Mouse (Mus musculus) olfactory bulb, adult 2 months (tissue): Measurements from ENCODE around the gene S100a5. TPM values are rescaled to one million over a fixed set of nuclear protein-coding genes. Genes with fewer than 3 reads are reported as not detected.

ENCODE experiments used
- H3K27ac ChIP-seq: fragments of 200-500 bp; 2 replicates; pipeline ENCODE4 v1.5.1; 2012; ENCODE audit warnings: low read depth, low read length; ENCODE audit not compliant: insufficient read depth
- H3K4me1 ChIP-seq: fragments of 200-500 bp; 2 replicates; pipeline ENCODE4 v1.6.1; 2012; ENCODE audit warnings: low read length; ENCODE audit not compliant: control insufficient read depth, insufficient read depth
- H3K4me3 ChIP-seq: fragments of 200-500 bp; 2 replicates; pipeline ENCODE4 v1.5.1; 2012; ENCODE audit warnings: mild to moderate bottlenecking, low read depth, low read length, moderate library complexity; ENCODE audit not compliant: insufficient read depth
- CTCF ChIP-seq: fragments of 200-500 bp; IDR thresholded peaks from 2 replicates; pipeline ENCODE4 v1.5.1; 2012; ENCODE audit warnings: low read depth, mild to moderate bottlenecking, low read length, moderate library complexity; ENCODE audit not compliant: insufficient read depth
- POLR2A ChIP-seq: fragments of 200-500 bp; IDR thresholded peaks from 2 replicates; pipeline ENCODE4 v1.6.1; 2012; ENCODE audit warnings: mild to moderate bottlenecking, low read depth, low read length, moderate library complexity; ENCODE audit not compliant: insufficient read depth
- WGBS: fragments of 180-500 bp; shearing (Covaris S2); methylation state at CpG from one replicate; pipeline ENCODE4 v1.1.7; 2018; 5-methylcytosine and 5-hydroxymethylcytosine counted together
- polyA plus RNA-seq: library from polyadenylated mRNA; stranded (reverse); fragments of >200 nt; gene quantifications from 2 replicates; pipeline ENCODE4 v1.2.4, GENCODE M21; 2012; ENCODE audit warnings: low replicate concordance; ENCODE audit not compliant: missing spikeins, insufficient read depth, insufficient read length

Gene S100a5
- polyA plus RNA-seq, 1 experiment, result not detected

- Histone ChIP-seq H3K27ac (no peak overlapping the region), H3K4me1 (peaks cover 13% of the 10 kb centered on the region), H3K4me3 (no peak overlapping the region)
- no peak for TF ChIP-seq CTCF
- TF ChIP-seq POLR2A, result no peak
- 83% methylated on average over 11 of the region's 11 CpGs for whole genome bisulfite sequencing
Observed at GRCm38 (mm10) chr3:90614611-90615251, 6.4 kb downstream of the S100a5 start.

GRCm38 (mm10) chr3:90615415-90615814 is 7.1 kb downstream of the S100a5 start:
- Histone ChIP-seq H3K4me3 (no peak overlapping the region), H3K4me1 (peaks cover 13% of the 10 kb centered on the region), H3K27ac (no peak overlapping the region)
- no peak for TF ChIP-seq POLR2A
- 0 out of 2 replicates have a peak, but pooled peaks have one; percentile 20 for TF ChIP-seq CTCF
- WGBS, result 7% methylated on average over 7 of the region's 7 CpGs

- TF ChIP-seq CTCF (no peak), POLR2A (no peak)
- peaks cover 13% of the 10 kb centered on the region for H3K4me1 ChIP-seq
- H3K4me3 ChIP-seq, result no peak overlapping the region
- WGBS, result 69% methylated on average over 1 of the region's 1 CpGs
- no peak overlapping the region for H3K27ac ChIP-seq
Observed at GRCm38 (mm10) chr3:90615911-90616310, 7.6 kb downstream of the S100a5 start.

- no peak overlapping the region for H3K4me3 ChIP-seq
- H3K4me1 ChIP-seq, result peaks cover 13% of the 10 kb centered on the region
- WGBS, result 27% methylated on average over 1 of the region's 1 CpGs
- no peak for TF ChIP-seq POLR2A
- TF ChIP-seq CTCF, result no peak
- no peak overlapping the region for H3K27ac ChIP-seq
Observed at GRCm38 (mm10) chr3:90617586-90617985, 9.3 kb downstream of the S100a5 start.

GRCm38 (mm10) chr3:90621552-90621951 is 13.2 kb downstream of the S100a5 start:
- Histone ChIP-seq H3K27ac (no peak overlapping the region), H3K4me3 (no peak overlapping the region)

GRCm38 (mm10) chr3:90623435-90624071 is 15.2 kb downstream of the S100a5 start:
- 18% methylated on average over 2 of the region's 2 CpGs for WGBS
- TF ChIP-seq POLR2A (no peak), CTCF (no peak)
- Histone ChIP-seq H3K27ac (no peak overlapping the region), H3K4me1 (peaks cover 10% of the 10 kb centered on the region), H3K4me3 (no peak overlapping the region)

More at GRCm38 (mm10) chr3:90621552-90621951, 13.2 kb downstream of the S100a5 start:
- H3K4me1 ChIP-seq, result peaks cover 10% of the 10 kb centered on the region
- TF ChIP-seq POLR2A, result no peak
- no peak for TF ChIP-seq CTCF
- WGBS, result 65% methylated on average over 7 of the region's 7 CpGs

GRCm38 (mm10) chr3:90625496-90625895 is 17.2 kb downstream of the S100a5 start:
- Histone ChIP-seq H3K4me1 (peaks cover 10% of the 10 kb centered on the region), H3K4me3 (no peak overlapping the region), H3K27ac (no peak overlapping the region)
- TF ChIP-seq CTCF (no peak), POLR2A (no peak)
- 71% methylated on average over 5 of the region's 5 CpGs for WGBS

GRCm38 (mm10) chr3:90626266-90627021 is 18.1 kb downstream of the S100a5 start:
- TF ChIP-seq POLR2A (no peak), CTCF (no peak)
- Histone ChIP-seq H3K27ac (no peak overlapping the region), H3K4me1 (peaks cover 10% of the 10 kb centered on the region), H3K4me3 (no peak overlapping the region)
- WGBS, result 85% methylated on average over 9 of the region's 9 CpGs

- WGBS, result 98% methylated on average over 5 of the region's 5 CpGs
- Histone ChIP-seq H3K27ac (no peak overlapping the region), H3K4me3 (no peak overlapping the region), H3K4me1 (peaks cover 10% of the 10 kb centered on the region)
- TF ChIP-seq POLR2A (no peak), CTCF (no peak)
Observed at GRCm38 (mm10) chr3:90627366-90627765, 19.0 kb downstream of the S100a5 start.
